Mouse (Mus musculus) thymus, adult 2 months (tissue): ENCODE measurements at regions not wholly inside any gene's neighbourhood (a gene's known extent, or its start where the extent isn't known, plus 50 kb on each side); places are given as distances from the start of the nearest gene placed in this dataset.

Experiments
- DNase-seq: peaks from one replicate; pipeline ENCODE4 v3.0.0; 2021
- H3K27ac ChIP-seq: fragments of 200-500 bp; 2 replicates; pipeline ENCODE4 v1.5.1; 2012; ENCODE audit warnings: low read length, control low read depth; ENCODE audit not compliant: control insufficient read depth, insufficient read depth
- H3K27me3 ChIP-seq: fragments of 200-500 bp; 2 replicates; pipeline ENCODE4 v1.6.1; 2012; ENCODE audit warnings: mild to moderate bottlenecking, low read length, moderate library complexity, mixed read lengths; ENCODE audit not compliant: control insufficient read depth, insufficient read depth
- H3K36me3 ChIP-seq: fragments of 200-500 bp; 2 replicates; pipeline ENCODE4 v1.6.1; 2012; ENCODE audit warnings: mild to moderate bottlenecking, low read length, moderate library complexity; ENCODE audit not compliant: control insufficient read depth, insufficient read depth
- H3K4me1 ChIP-seq: fragments of 200-500 bp; replicated peaks from 2 replicates; pipeline ENCODE4 v1.6.1; 2012; ENCODE audit warnings: low read length; ENCODE audit not compliant: control insufficient read depth, insufficient read depth
- H3K4me3 ChIP-seq: fragments of 200-500 bp; 2 replicates; pipeline ENCODE4 v1.5.1; 2012; ENCODE audit warnings: mild to moderate bottlenecking, low read length, control low read depth, moderate library complexity; ENCODE audit not compliant: control insufficient read depth, insufficient read depth
- CTCF ChIP-seq: fragments of 200-500 bp; IDR thresholded peaks from 2 replicates; pipeline ENCODE4 v1.5.1; 2012; ENCODE audit warnings: mild to moderate bottlenecking, control low read depth, low read length, moderate library complexity, borderline replicate concordance; ENCODE audit not compliant: control insufficient read depth, poor library complexity, insufficient read depth; ENCODE audit errors: extremely low read depth
- POLR2A ChIP-seq: fragments of 200-500 bp; IDR thresholded peaks from 2 replicates; pipeline ENCODE4 v1.6.1; 2012; ENCODE audit warnings: mild to moderate bottlenecking, low read length, control low read depth, moderate library complexity; ENCODE audit not compliant: control insufficient read depth, poor library complexity, insufficient read depth; ENCODE audit errors: extremely low read depth
- WGBS: fragments of 180-500 bp; shearing (Covaris S2); methylation state at CpG from one replicate; pipeline ENCODE4 v1.1.7; 2018; 5-methylcytosine and 5-hydroxymethylcytosine counted together

- WGBS: 81% methylated on average over 8 of the region's 8 CpGs
- Histone ChIP-seq H3K4me3 (no peak overlapping the region), H3K4me1 (no peaks in the 10 kb centered on the region), H3K27ac (no peak overlapping the region), H3K36me3 (no peaks in the 10 kb centered on the region), H3K27me3 (no peaks in the 10 kb centered on the region; the same call in 1 of the 2 replicates)
- TF ChIP-seq CTCF (no peak), POLR2A (no peak)
- no peak for DNase-seq
Measured at GRCm38 (mm10) chr2:171365553-171365952, 633.9 kb downstream of the Dok5 start.

- TF ChIP-seq CTCF (no peak), POLR2A (no peak)
- WGBS: 89% methylated on average over 3 of the region's 3 CpGs
- Histone ChIP-seq H3K4me1 (no peaks in the 10 kb centered on the region), H3K27me3 (no peaks in the 10 kb centered on the region; the same call in 1 of the 2 replicates), H3K27ac (no peak overlapping the region), H3K36me3 (no peaks in the 10 kb centered on the region), H3K4me3 (no peak overlapping the region)
- DNase-seq: no peak
Measured at GRCm38 (mm10) chr2:171364621-171365020, 633.0 kb downstream of the Dok5 start.

GRCm38 (mm10) chr2:171363381-171363780, 631.8 kb downstream of the Dok5 start:
- Histone ChIP-seq H3K27me3 (no peaks in the 10 kb centered on the region; the same call in 1 of the 2 replicates), H3K4me3 (no peak overlapping the region), H3K36me3 (no peaks in the 10 kb centered on the region), H3K4me1 (no peaks in the 10 kb centered on the region), H3K27ac (no peak overlapping the region)
- no peak for DNase-seq
- TF ChIP-seq CTCF: no peak
- no peak for TF ChIP-seq POLR2A
- 80% methylated on average over 3 of the region's 3 CpGs for WGBS

- no peaks in the 10 kb centered on the region for H3K36me3 ChIP-seq
- no peak overlapping the region for H3K4me3 ChIP-seq
- no peak for DNase-seq
- no peaks in the 10 kb centered on the region; the same call in 1 of the 2 replicates for H3K27me3 ChIP-seq
- no peaks in the 10 kb centered on the region for H3K4me1 ChIP-seq
- 79% methylated on average over 8 of the region's 8 CpGs for WGBS
- no peak overlapping the region for H3K27ac ChIP-seq
- no peak for TF ChIP-seq CTCF
- TF ChIP-seq POLR2A: no peak
Measured at GRCm38 (mm10) chr2:171358071-171358760, 626.6 kb downstream of the Dok5 start.

- no peaks in the 10 kb centered on the region for H3K4me1 ChIP-seq
- TF ChIP-seq CTCF (no peak), POLR2A (no peak)
- WGBS: 93% methylated on average over 2 of the region's 2 CpGs
- no peaks in the 10 kb centered on the region for H3K36me3 ChIP-seq
- H3K27ac ChIP-seq: no peak overlapping the region
- DNase-seq: no peak
- H3K4me3 ChIP-seq: no peak overlapping the region
- H3K27me3 ChIP-seq: no peaks in the 10 kb centered on the region
Measured at GRCm38 (mm10) chr2:171348156-171348555, 616.5 kb downstream of the Dok5 start.

- DNase-seq: no peak
- no peaks in the 10 kb centered on the region for H3K36me3 ChIP-seq
- TF ChIP-seq POLR2A (no peak), CTCF (no peak)
- 74% methylated on average over 14 of the region's 14 CpGs for WGBS
- H3K27ac ChIP-seq: no peak overlapping the region
- no peaks in the 10 kb centered on the region for H3K27me3 ChIP-seq
- no peak overlapping the region for H3K4me3 ChIP-seq
- H3K4me1 ChIP-seq: no peaks in the 10 kb centered on the region
Measured at GRCm38 (mm10) chr2:171333816-171334757, 602.5 kb downstream of the Dok5 start.

GRCm38 (mm10) chr2:171332826-171333225, 601.2 kb downstream of the Dok5 start:
- H3K27ac ChIP-seq: no peak overlapping the region
- DNase-seq: no peak
- no peaks in the 10 kb centered on the region for H3K4me1 ChIP-seq
- no peaks in the 10 kb centered on the region for H3K36me3 ChIP-seq
- no peak overlapping the region for H3K4me3 ChIP-seq
- WGBS: 91% methylated on average over 8 of the region's 8 CpGs
- TF ChIP-seq CTCF (no peak), POLR2A (no peak)
- H3K27me3 ChIP-seq: no peaks in the 10 kb centered on the region
